Mouse (Mus musculus): Measurements from ENCODE around the gene 4921524J17Rik. TPM values are rescaled to one million over a fixed set of nuclear protein-coding genes. Genes with fewer than 3 reads are reported as not detected.

Gene 4921524J17Rik
- 10 to 100 TPM in 1 of 2 experiments, 1 to 10 TPM in 1; 9.0 to 13.2 TPM for total RNA-seq (2021)
- long read RNA-seq, experiment 1, transcript 4921524J17Rik-201 (4 exons, 1,587 nt) = major isoform, 8 of 9 reads
- long read RNA-seq, experiment 1, partial matches to known transcripts = 0 of 9 reads
- long read RNA-seq, experiment 1, other reads (novel, unspliced or antisense) = 0 of 9 reads
- long read RNA-seq, experiment 2, transcript 4921524J17Rik-201 (4 exons, 1,587 nt) = major isoform, 8 of 10 reads
- long read RNA-seq, experiment 2, partial matches to known transcripts = 1 of 10 reads
- long read RNA-seq, experiment 2, other reads (novel, unspliced or antisense) = 1 of 10 reads

DNA sequence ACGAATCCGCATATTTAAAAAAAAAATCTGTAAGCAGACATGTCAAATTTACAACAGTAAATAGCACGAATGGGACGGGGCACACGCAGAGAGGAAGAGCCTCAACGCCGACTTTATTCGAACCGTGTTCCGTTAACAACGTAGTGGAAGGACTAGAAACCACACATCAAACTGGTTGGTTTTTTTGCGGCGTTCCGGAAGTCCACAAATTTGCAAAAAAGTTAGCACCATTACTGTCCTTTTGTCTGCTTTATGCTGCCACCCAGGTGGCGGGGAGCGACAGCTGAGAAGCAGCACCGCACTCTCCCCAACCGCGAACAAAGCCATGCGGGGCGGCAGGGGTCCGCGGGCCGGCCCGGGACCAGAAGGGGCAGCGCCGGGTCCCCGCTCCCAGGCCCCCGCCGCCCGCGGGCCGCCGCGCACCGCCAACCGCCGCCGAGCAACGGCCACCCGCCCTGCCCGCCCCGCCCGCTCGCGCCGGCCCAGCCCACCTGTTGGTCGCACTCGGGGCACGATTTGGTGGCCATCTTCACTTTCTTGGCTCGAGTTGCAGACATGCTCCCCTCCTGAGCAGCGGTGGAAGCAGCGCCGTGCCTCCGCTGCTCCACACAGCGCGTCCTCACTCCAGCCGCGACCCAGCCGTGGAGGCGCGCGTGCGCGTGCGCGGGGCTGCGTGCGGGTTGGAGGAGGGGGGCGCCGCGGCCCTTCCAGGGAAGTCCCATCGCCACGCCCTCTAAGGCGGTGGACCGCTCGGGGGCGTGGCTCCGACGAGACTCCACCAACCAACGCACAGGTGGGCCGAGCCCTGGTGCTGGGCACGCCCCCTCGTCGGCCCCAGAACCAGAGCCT is at the start of gene 4921524J17Rik:
TSS of gene 4921524J17Rik (minus strand) at position 666 of the 849 bp plus-strand sequence.
- DNase-seq (ENCODE audit: extremely low spot score in 1 of 2, low spot score in 2 of 2) = peak; percentile 96 to 98
- Histone ChIP-seq H3K4me3 (peak within 1 kb of the TSS; percentile 75), H3K27ac (peak within 1 kb of the TSS; percentile 80)
- intact Hi-C loops (cut with DNase I) = loop anchor here (2.0 kb wide), 1 partner anchor 20 kb away; no protein-coding TSS in a partner anchor
- no peak for TF ChIP-seq CTCF (IDR thresholded peaks at IDR 0.05)

DNA sequence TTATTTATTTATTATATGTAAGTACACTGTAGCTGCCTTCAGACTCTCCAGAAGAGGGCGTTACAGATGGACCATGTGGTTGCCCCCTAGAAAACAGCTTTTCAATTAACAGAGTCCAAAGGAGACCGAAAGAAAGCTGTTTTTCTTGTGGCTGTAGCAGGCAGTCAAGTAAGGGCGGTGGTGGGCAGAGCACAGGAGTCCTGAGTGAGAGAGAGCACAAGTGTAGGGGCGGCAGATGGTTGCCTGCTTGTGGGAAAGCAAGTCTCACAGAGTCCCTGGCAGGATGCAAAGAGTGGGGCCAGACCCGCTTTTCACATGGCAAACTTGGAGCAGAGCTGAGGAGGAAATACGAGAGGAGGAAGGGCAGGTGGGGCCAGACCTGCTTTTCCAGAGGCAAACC is 49.8 kb upstream of the 4921524J17Rik start:
- no peak overlapping the region for H3K4me3 ChIP-seq
- no peak for DNase-seq (ENCODE audit: extremely low spot score in 1 of 2, low spot score in 2 of 2)
- H3K27ac ChIP-seq = no peak overlapping the region
- intact Hi-C loops (cut with DNase I) = no loop called here
- no peak; the same call in 1 of the 2 replicates for TF ChIP-seq CTCF (IDR thresholded peaks at IDR 0.05)

- no peak; the same call in 1 of the 2 replicates for TF ChIP-seq CTCF (IDR thresholded peaks at IDR 0.05)
- DNase-seq (ENCODE audit: extremely low spot score in 1 of 2, low spot score in 2 of 2) = peak; percentile 26 to 40
- Histone ChIP-seq H3K4me3 (peak overlapping the region; percentile 23; the same call in 1 of the 2 replicates), H3K27ac (no peak overlapping the region)
- intact Hi-C loops (cut with DNase I) = no loop called here
These were observed 49.3 kb upstream of the 4921524J17Rik start for GRCm38 (mm10) chr8:85481900-85482299.

DNA sequence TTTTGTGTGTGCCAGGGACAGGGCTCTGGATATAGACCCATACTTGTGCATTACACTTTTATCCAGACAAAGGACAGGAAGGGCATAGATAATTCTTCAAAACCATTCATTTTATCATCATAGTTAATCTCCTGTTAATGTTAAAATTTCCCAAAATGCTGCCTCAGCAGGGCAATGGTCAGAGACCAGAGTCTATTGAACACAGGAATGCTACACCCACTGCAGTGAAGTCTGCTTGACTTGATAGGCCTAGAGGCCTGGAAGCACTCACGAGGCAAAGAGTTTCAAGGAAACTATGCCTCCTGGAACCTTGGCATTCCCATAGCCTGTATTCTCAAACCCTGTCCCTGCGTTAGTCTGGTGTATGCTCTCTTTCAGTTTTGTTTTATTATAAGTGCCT is 47.1 kb upstream of the 4921524J17Rik start:
- H3K4me3 ChIP-seq = no peak overlapping the region
- DNase-seq (ENCODE audit: extremely low spot score in 1 of 2, low spot score in 2 of 2) = no peak
- intact Hi-C loops (cut with DNase I) = no loop called here
- no peak for TF ChIP-seq CTCF (IDR thresholded peaks at IDR 0.05)
- H3K27ac ChIP-seq = no peak overlapping the region

DNA sequence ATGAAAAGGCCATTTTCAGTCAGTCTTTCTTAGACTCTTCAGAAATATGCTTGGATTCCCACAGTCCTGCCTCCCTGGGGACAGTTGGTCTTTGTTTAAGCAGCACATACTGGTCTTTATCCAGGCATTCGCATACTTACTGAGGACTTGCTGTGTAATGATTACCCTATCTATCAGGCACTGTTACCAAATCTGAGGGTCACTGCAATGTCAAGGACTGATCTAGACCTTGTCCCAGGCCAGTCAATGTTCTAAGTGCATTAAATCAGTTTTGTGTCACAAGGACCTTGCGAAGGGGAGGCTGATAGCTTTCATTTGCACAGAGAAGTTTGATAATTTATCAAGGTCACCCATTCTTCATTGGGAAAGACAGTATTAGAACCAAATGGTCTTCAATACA is 45.8 kb upstream of the 4921524J17Rik start:
- H3K4me3 ChIP-seq = no peak overlapping the region
- TF ChIP-seq CTCF (IDR thresholded peaks at IDR 0.05) = no peak
- intact Hi-C loops (cut with DNase I) = no loop called here
- no peak overlapping the region for H3K27ac ChIP-seq
- no peak for DNase-seq (ENCODE audit: extremely low spot score in 1 of 2, low spot score in 2 of 2)

GRCm38 (mm10) chr8:85476970-85477545 is 44.4 kb upstream of the 4921524J17Rik start:
- no peak overlapping the region for H3K4me3 ChIP-seq
- no peak for TF ChIP-seq CTCF (IDR thresholded peaks at IDR 0.05)
- H3K27ac ChIP-seq = no peak overlapping the region
- no peak for DNase-seq (ENCODE audit: extremely low spot score in 1 of 2, low spot score in 2 of 2)
- intact Hi-C loops (cut with DNase I) = no loop called here

- TF ChIP-seq CTCF (IDR thresholded peaks at IDR 0.05) = no peak
- no peak overlapping the region for H3K4me3 ChIP-seq
- no peak overlapping the region for H3K27ac ChIP-seq
- DNase-seq (ENCODE audit: extremely low spot score in 1 of 2, low spot score in 2 of 2) = no peak
- intact Hi-C loops (cut with DNase I) = no loop called here
These were observed 42.3 kb upstream of the 4921524J17Rik start for GRCm38 (mm10) chr8:85474924-85475323.

GRCm38 (mm10) chr8:85473246-85473645 is 40.6 kb upstream of the 4921524J17Rik start:
- H3K4me3 ChIP-seq = no peak overlapping the region
- H3K27ac ChIP-seq = no peak overlapping the region
- no peak for TF ChIP-seq CTCF (IDR thresholded peaks at IDR 0.05)
- intact Hi-C loops (cut with DNase I) = no loop called here
- DNase-seq (ENCODE audit: extremely low spot score in 1 of 2, low spot score in 2 of 2) = no peak

- Histone ChIP-seq H3K4me3 (no peak overlapping the region), H3K27ac (no peak overlapping the region)
- intact Hi-C loops (cut with DNase I) = no loop called here
- DNase-seq (ENCODE audit: extremely low spot score in 1 of 2, low spot score in 2 of 2) = no peak
- no peak for TF ChIP-seq CTCF (IDR thresholded peaks at IDR 0.05)
These were observed 40.2 kb upstream of the 4921524J17Rik start for GRCm38 (mm10) chr8:85472800-85473199.

DNA sequence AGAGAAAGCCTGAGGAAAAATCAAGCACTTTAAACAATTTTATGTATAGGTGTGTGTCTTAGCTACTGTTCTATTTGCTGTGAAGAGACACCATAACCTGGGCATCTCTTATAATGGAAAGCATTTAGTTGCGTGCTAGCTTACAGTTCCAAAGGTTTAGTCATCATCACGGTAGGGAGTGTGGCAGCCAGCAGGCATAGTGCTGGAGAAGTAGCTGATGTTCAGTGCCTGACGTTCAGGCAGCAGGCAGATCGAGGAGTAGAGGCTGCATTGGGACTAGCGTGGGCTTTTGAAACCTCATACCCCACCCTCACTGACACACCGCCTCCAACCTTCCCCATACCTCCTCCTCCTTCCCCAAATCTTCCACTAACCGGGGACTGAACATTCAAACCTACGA is 38.1 kb upstream of the 4921524J17Rik start:
- intact Hi-C loops (cut with DNase I) = no loop called here
- Histone ChIP-seq H3K4me3 (no peak overlapping the region), H3K27ac (no peak overlapping the region)
- no peak for DNase-seq (ENCODE audit: extremely low spot score in 1 of 2, low spot score in 2 of 2)
- TF ChIP-seq CTCF (IDR thresholded peaks at IDR 0.05) = no peak

GRCm38 (mm10) chr8:85466056-85466455 is 33.4 kb upstream of the 4921524J17Rik start:
- H3K27ac ChIP-seq = no peak overlapping the region
- no peak for DNase-seq (ENCODE audit: extremely low spot score in 1 of 2, low spot score in 2 of 2)
- H3K4me3 ChIP-seq = no peak overlapping the region
- intact Hi-C loops (cut with DNase I) = no loop called here
- no peak for TF ChIP-seq CTCF (IDR thresholded peaks at IDR 0.05)

GRCm38 (mm10) chr8:85464316-85464715 is 31.7 kb upstream of the 4921524J17Rik start:
- TF ChIP-seq CTCF (IDR thresholded peaks at IDR 0.05) = no peak
- Histone ChIP-seq H3K4me3 (no peak overlapping the region), H3K27ac (no peak overlapping the region)
- intact Hi-C loops (cut with DNase I) = no loop called here
- no peak for DNase-seq (ENCODE audit: extremely low spot score in 1 of 2, low spot score in 2 of 2)

All from left cerebral cortex, adult 2 months (tissue).